Mouse (Mus musculus): ENCODE data around the gene Cx3cr1. TPM values are rescaled to one million over a fixed set of nuclear protein-coding genes. Genes with fewer than 3 reads are reported as not detected.
"Not testable (repeated sequence)": the region's sequence is repeated elsewhere in the genome, so short reads cannot be mapped to it uniquely, and the experiment has no call there.

The Cx3cr1 gene
- polyA plus RNA-seq (2021): not detected

DNA sequence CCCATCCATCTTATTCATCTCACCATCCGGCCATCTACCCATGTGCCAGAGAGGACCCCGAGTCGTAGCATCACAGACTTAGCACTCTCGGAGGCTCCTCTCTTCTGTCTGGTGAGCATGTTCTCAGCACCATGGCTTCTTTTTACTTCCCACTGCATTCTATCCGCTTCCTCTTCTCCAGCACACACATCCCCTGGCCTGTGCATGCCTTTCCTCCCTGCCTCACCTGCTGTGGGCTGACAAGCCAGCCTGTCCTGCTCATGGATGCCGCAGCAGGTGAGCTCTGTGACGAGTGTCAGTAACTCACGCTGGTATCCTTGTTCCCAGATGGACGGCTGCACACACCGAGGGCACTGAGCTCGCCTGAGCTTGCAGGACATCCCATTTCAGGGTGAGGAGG lies at the start of gene Cx3cr1:
TSS of gene Cx3cr1 (minus strand) at position 101 of the 400 bp plus-strand sequence.
- no peak for TF ChIP-seq CTCF (IDR thresholded peaks at IDR 0.05)
- no peak for ATAC-seq
- POLR2A ChIA-PET: interaction anchor here (0.5 kb wide), 1 partner anchor 1141 kb away, joined by 4 read pairs; no protein-coding TSS in a partner anchor
- no peak for DNase-seq (ENCODE audit: low read depth, low spot score)
- in situ Hi-C loops (cut with MboI; ENCODE audit: low pct_unique_long_range_greater_than_20kb): loop anchor here (5.0 kb wide), 2 partner anchors 42 to 102 kb away; no protein-coding TSS in a partner anchor
- CTCF ChIA-PET: no interaction called here
- peaks cover 6% of the 10 kb centered on the region for H3K27me3 ChIP-seq

DNA sequence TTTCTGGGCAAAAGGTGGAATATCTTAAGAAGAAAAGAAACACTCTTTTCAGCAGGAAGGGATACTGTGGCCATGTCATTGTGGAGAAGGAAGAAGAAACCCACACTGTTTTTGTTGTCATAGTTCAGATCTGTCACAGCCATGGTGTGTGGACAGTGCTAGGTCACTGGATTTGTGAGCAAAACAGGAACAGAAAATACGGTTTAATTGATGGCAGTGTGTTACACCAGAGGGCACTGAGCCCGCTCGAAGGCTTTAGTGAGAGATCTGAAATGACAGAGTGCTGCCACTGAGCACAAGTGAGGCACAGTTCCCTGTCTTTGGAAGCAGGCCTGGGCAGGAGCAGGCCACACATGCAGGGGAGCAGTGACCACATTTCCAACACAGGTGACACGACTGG lies 48.5 kb upstream of the Cx3cr1 start:
- DNase-seq (ENCODE audit: low read depth, low spot score) (no peak), ATAC-seq (no peak)
- no peak for TF ChIP-seq CTCF (IDR thresholded peaks at IDR 0.05)
- ChIA-PET POLR2A (no interaction called here), CTCF (interaction anchor here (1.9 kb wide), 1 partner anchor 8 kb away, joined by 4 read pairs; no protein-coding TSS in a partner anchor)
- H3K27me3 ChIP-seq: no peaks in the 10 kb centered on the region
- in situ Hi-C loops (cut with MboI; ENCODE audit: low pct_unique_long_range_greater_than_20kb): no loop called here

DNA sequence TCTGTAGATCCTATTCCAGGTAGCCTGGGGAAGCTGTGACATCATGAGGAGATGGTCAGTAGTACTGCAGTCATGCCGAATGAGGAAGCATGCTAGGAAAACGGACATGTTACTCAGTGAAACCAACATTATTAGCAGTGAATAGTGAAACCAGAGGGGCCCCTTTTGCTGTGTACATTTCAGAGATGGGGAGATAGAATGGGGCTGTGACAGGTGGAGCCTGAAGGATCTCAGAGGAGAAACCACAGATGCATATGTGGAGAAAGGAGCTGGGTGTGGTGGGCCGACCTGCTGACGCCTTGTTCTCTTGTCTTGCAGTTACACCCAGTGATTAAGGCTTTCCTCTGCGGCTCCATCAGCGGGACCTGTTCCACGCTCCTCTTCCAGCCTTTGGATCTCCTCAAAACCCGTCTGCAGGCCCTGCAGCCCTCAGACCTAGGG lies 46.5 kb upstream of the Cx3cr1 start:
- H3K27me3 ChIP-seq: no peaks in the 10 kb centered on the region
- ATAC-seq (no peak), DNase-seq (ENCODE audit: low read depth, low spot score) (no peak)
- in situ Hi-C loops (cut with MboI; ENCODE audit: low pct_unique_long_range_greater_than_20kb): no loop called here
- ChIA-PET POLR2A (no interaction called here), CTCF (interaction anchor here (1.9 kb wide), 1 partner anchor 10 kb away, joined by 4 read pairs; no protein-coding TSS in a partner anchor)
- TF ChIP-seq CTCF (IDR thresholded peaks at IDR 0.05): no peak

DNA sequence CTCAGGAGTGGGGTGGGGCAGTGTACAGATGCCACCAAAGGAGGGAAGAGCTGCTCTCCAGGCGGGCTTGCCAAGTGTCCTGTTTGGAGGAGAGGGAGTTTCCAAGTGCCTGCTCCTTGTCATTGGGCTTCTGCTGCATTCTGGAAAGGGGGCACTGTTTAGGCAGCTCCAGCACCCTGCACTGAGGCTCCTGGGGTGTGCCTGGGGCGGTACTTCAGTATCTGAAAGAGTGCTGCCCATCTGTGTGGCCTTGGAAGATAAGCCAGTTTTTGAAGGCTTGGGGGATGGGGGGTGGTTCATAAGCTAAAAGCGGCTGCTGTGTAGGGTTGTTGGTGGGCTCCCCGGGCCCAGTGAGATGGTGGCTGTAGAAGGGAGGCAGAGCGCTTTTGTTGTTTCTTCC lies 45.9 kb upstream of the Cx3cr1 start:
- DNase-seq (ENCODE audit: low read depth, low spot score): no peak
- POLR2A ChIA-PET: no interaction called here

GRCm38 (mm10) chr9:120114789-120115151 lies 45.1 kb upstream of the Cx3cr1 start:
- no peak for ATAC-seq
- no peaks in the 10 kb centered on the region for H3K27me3 ChIP-seq
- TF ChIP-seq CTCF (IDR thresholded peaks at IDR 0.05): no peak
- in situ Hi-C loops (cut with MboI; ENCODE audit: low pct_unique_long_range_greater_than_20kb): no loop called here
- CTCF ChIA-PET: no interaction called here
- DNase-seq (ENCODE audit: low read depth, low spot score): no peak
- POLR2A ChIA-PET: no interaction called here

More for the DNA sequence above, 45.9 kb upstream of the Cx3cr1 start:
- CTCF ChIA-PET: no interaction called here
- no peaks in the 10 kb centered on the region for H3K27me3 ChIP-seq
- in situ Hi-C loops (cut with MboI; ENCODE audit: low pct_unique_long_range_greater_than_20kb): no loop called here
- no peak for TF ChIP-seq CTCF (IDR thresholded peaks at IDR 0.05)
- no peak for ATAC-seq

GRCm38 (mm10) chr9:120114051-120114788 lies 44.5 kb upstream of the Cx3cr1 start:
- CTCF ChIA-PET: no interaction called here
- ATAC-seq: no peak
- POLR2A ChIA-PET: no interaction called here
- no peaks in the 10 kb centered on the region for H3K27me3 ChIP-seq
- in situ Hi-C loops (cut with MboI; ENCODE audit: low pct_unique_long_range_greater_than_20kb): no loop called here
- no peak for DNase-seq (ENCODE audit: low read depth, low spot score)
- no peak for TF ChIP-seq CTCF (IDR thresholded peaks at IDR 0.05)

GRCm38 (mm10) chr9:120113456-120113855 lies 43.8 kb upstream of the Cx3cr1 start:
- ATAC-seq: no peak
- no peak for DNase-seq (ENCODE audit: low read depth, low spot score)
- POLR2A ChIA-PET: no interaction called here

DNA sequence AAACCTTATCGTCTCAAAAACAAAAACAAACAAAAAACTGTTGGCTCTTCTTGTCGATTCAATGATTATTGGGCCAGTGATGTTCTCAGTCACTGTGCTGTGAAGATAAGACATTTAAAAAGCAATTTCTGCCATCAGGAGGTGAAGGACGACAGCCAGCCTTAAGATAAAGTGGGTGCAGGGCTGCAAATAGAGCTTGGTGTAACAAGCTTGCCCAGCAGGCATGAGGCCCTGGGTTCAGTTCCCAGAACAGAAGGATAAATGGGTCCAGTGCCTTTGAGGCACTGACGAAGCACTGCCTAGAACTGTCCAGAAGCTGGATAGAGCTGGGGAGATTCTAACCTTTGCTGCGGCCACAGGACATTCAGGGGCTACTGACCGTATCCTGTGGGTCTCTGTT lies 42.8 kb upstream of the Cx3cr1 start:
- DNase-seq (ENCODE audit: low read depth, low spot score) (no peak), ATAC-seq (no peak)
- no peak for TF ChIP-seq CTCF (IDR thresholded peaks at IDR 0.05)
- H3K27me3 ChIP-seq: no peaks in the 10 kb centered on the region
- in situ Hi-C loops (cut with MboI; ENCODE audit: low pct_unique_long_range_greater_than_20kb): no loop called here
- ChIA-PET CTCF (no interaction called here), POLR2A (no interaction called here)

More at GRCm38 (mm10) chr9:120113456-120113855, 43.8 kb upstream of the Cx3cr1 start:
- in situ Hi-C loops (cut with MboI; ENCODE audit: low pct_unique_long_range_greater_than_20kb): no loop called here
- TF ChIP-seq CTCF (IDR thresholded peaks at IDR 0.05): no peak
- H3K27me3 ChIP-seq: no peaks in the 10 kb centered on the region
- CTCF ChIA-PET: no interaction called here

GRCm38 (mm10) chr9:120111156-120111945 lies 41.7 kb upstream of the Cx3cr1 start:
- H3K27me3 ChIP-seq: no peaks in the 10 kb centered on the region
- CTCF ChIA-PET: interaction anchor here (1.1 to 1.9 kb wide), 3 partner anchors 12 to 15 kb away, joined by 4 to 5 read pairs (median 5); no protein-coding TSS in a partner anchor
- DNase-seq (ENCODE audit: low read depth, low spot score) (no peak), ATAC-seq (no peak)
- in situ Hi-C loops (cut with MboI; ENCODE audit: low pct_unique_long_range_greater_than_20kb): no loop called here
- POLR2A ChIA-PET: interaction anchor here (1.2 to 1.5 kb wide), 2 partner anchors 15 to 16 kb away, joined by 3 to 6 read pairs; partner anchors contain the start of gene Rpsa
- TF ChIP-seq CTCF (IDR thresholded peaks at IDR 0.05): no peak

DNA sequence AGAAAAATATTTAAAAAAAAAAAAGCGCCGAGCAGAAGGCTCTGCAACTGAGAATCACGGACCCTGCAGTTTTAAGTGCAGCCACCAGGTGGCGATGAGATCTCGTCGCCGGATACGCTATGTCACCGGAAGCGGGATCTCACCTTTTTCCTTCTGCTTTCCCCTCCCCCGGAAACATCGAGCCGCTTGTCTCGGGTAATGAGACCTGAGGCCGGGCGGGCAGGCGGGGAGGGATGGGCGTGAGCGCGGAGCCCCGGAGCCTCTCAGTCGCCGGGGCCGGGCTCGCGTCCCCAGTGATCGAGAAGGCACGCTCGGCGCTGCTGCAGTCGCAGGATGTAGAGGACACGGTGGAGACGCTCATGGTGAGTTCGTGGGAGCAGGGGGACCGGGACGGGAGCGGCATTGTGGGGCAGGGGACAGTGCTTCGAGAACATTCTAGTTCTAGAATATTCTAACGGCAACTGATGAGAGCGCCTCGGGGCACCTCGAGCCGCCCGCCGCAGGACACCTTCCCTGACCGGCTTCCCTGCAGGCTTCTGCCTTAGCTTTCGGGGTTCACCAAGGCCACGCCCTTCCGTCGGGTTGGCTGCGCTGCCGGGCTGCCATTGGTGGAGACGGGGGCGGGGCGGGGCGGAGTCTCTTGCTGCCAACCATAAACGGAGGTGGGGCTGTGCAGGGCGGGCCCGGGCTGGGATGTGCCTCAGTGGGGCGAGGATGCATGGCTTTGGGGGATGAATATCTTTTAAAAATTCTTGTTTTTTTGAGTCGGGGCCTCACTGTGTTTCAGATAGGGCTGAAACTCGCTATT lies 40.7 kb upstream of the Cx3cr1 start, which contains the start of gene Slc25a38:
TSS of gene Slc25a38 (plus strand) at position 164 of the 808 bp plus-strand sequence.
- CTCF ChIA-PET: interaction anchor here (0.9 to 1.9 kb wide), 6 partner anchors 11 to 83 kb away, joined by 3 to 6 read pairs (median 4); no protein-coding TSS in a partner anchor
- peak; percentile 88 for TF ChIP-seq CTCF (IDR thresholded peaks at IDR 0.05)
- in situ Hi-C loops (cut with MboI; ENCODE audit: low pct_unique_long_range_greater_than_20kb): no loop called here
- POLR2A ChIA-PET: interaction anchor here (0.6 to 1.5 kb wide), 7 partner anchors 16 to 463 kb away, joined by 3 to 6 read pairs (median 3); partner anchors contain the start of genes Rpsa and Xirp1
- ATAC-seq (peak; percentile 97), DNase-seq (ENCODE audit: low read depth, low spot score) (peak; percentile 67)
- H3K27me3 ChIP-seq: no peaks in the 10 kb centered on the region

DNA sequence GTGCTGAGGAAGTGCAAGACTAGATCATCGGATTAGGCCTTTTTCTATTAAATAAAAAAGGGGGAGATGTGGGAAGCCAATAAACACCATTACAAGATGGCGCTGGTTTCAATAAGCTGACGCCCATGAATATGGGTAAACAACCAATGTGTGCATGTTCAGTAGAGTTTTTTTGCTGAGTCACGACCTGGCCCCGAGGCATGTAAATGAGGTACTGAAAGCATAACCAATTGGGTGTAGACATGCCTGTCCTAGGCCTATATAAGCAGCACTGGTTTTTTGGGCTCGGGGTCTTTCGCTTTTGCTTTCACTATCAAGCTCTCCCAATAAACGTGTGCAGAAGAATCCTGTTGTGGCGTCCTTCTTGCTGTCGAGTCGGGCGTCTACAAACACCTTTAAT lies 39.3 kb upstream of the Cx3cr1 start:
- POLR2A ChIA-PET; in situ Hi-C loops (cut with MboI; ENCODE audit: low pct_unique_long_range_greater_than_20kb); H3K27me3 ChIP-seq; ATAC-seq; DNase-seq (ENCODE audit: low read depth, low spot score): not testable (repeated sequence)
- CTCF ChIA-PET: interaction anchor here (1.0 to 1.8 kb wide), 3 partner anchors 10 to 82 kb away, joined by 3 to 6 read pairs (median 4); no protein-coding TSS in a partner anchor

Measured in Patski (cell line).